Mouse (Mus musculus) macrophage (primary cell): ENCODE results near the gene Stt3a. TPM values are rescaled to one million over a fixed set of nuclear protein-coding genes. Genes with fewer than 3 reads are reported as not detected.

ENCODE experiments used
- H3K27ac ChIP-seq: fragments of 350-480 bp; formaldehyde crosslinking; 2 replicates; pipeline ENCODE4 v1.9.0; 2021
- H3K36me3 ChIP-seq: fragments of 350-480 bp; formaldehyde crosslinking; 2 replicates; pipeline ENCODE4 v1.9.0; 2021; ENCODE audit errors: inconsistent target
- H3K4me3 ChIP-seq: fragments of 350-480 bp; formaldehyde crosslinking; 2 replicates; pipeline ENCODE4 v1.9.0; 2021; ENCODE audit errors: inconsistent target
- H3K79me2 ChIP-seq: fragments of 350-480 bp; formaldehyde crosslinking; 2 replicates; pipeline ENCODE4 v1.9.0; 2021; ENCODE audit errors: inconsistent target
- WGBS: methylation state at CpG from one replicate; pipeline ENCODE4 v1.1.7; 2026; ENCODE audit warnings: inconsistent platforms; ENCODE audit not compliant: missing documents; 5-methylcytosine and 5-hydroxymethylcytosine counted together
- polyA plus RNA-seq: library from polyadenylated mRNA; stranded (reverse); fragments of 250-400 nt; gene quantifications from 3 replicates; pipeline ENCODE4 v1.2.4, GENCODE M21; 2018; ENCODE audit warnings: inconsistent platforms
- total RNA-seq, 78 experiments: library from RNA; depleted of rRNA; stranded (reverse); fragments of 250-400 nt; gene quantifications; 1 replicate in 9 of 78; 2 replicates in 24 of 78; 3 replicates in 43 of 78; 4 replicates in 2 of 78; pipeline ENCODE4 v1.2.4; 2018; ENCODE audit warnings: inconsistent platforms in 56 of 78

Gene Stt3a
- 100 to 1,000 TPM in 15 of 26 experiments, 10 to 100 TPM in 11; 52.0 to 145 (median 105) TPM for total RNA-seq (2018; cell fraction: chromatin; rRNA removed)
- total RNA-seq (2018; cell fraction: cytosol; rRNA removed), result 100 to 1,000 TPM; 101 to 206 (median 139) TPM
- 100 to 1,000 TPM in 23 of 26 experiments, 10 to 100 TPM in 3; 73.0 to 417 (median 170) TPM for total RNA-seq (2018; cell fraction: nucleus; rRNA removed)
- polyA plus RNA-seq, result 128 to 178 TPM (median 178 TPM) in 3 replicates

DNA sequence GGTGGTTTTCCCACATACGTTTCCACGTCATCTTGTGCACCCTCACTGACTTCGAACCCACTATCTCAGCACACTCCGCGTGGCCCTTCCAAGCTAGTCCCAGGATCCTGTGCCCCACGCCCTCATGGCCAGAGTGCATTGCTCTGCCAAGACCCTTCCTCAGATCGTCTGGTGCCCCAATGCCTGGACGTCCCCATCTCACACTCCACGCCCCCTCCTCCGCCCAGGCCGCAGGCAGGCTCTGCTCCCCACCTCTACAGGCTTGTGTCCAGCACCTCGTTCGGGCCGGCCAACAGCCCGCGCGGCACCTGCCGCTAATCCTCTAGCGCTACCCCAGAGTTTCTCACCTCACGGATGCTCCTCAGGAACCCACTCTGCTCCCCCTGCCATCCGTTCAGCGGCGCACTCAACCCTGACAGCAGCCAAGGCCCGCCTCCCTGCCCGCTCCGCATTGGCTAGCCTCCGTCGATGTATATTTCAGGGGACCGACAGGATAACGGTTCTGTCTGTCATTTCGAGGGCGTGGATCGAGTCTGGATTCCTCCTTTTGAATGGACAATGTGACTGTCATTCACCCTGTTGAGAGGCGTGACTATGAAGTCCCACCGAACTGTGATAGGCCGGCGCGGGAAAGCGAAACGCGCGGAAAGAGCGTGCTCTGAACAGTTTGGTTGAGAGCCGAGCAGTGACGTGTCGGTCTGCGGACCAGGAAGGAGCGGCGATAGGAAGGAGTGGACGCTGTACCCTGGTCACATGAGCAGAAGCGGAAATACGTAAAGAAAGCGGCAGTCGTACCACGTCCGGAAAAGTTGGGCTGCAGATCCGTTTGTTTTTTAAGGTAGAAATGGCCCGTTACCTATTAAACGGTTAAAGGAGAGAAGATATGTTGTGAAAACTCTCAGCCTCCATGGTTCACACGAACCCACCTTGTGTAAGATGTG, at the start of gene Stt3a:
Gene Stt3a (minus strand): TSS at position 477 of the 941 bp plus-strand sequence.
- peak within 1 kb of the TSS; percentile 96 for H3K4me3 ChIP-seq
- H3K27ac ChIP-seq, result peak within 1 kb of the TSS; percentile 87
- H3K79me2 ChIP-seq, result peaks cover 50% of the 10 kb centered on the region
- peaks cover 18% of the 10 kb centered on the region for H3K36me3 ChIP-seq
- WGBS, result under 1% methylated on average over 60 of the region's 60 CpGs

DNA sequence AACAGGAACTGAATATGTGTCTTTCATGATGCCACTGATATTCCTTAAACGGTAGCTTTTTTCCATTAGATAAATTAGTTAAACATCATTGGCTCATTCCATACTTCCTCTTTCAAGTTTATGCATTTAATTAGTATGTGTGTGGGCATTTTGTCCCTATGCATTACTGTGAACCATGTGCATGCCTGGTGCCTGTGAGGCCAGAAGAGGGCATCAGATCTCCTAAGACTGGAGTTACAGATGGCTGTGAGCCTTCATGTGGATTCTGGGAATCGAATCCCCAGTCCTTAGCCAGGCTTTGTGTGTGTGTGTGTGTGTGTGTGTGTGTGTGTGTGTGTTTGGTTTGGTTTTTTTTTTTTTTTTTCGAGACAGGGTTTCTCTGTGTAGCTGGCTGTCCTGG, 47.0 kb upstream of the Stt3a start:
- WGBS, result 70% methylated on average over 2 of the region's 3 CpGs
- no peak overlapping the region for H3K27ac ChIP-seq
- H3K36me3 ChIP-seq, result no peaks in the 10 kb centered on the region
- H3K4me3 ChIP-seq, result no peak overlapping the region
- H3K79me2 ChIP-seq, result no peaks in the 10 kb centered on the region

DNA sequence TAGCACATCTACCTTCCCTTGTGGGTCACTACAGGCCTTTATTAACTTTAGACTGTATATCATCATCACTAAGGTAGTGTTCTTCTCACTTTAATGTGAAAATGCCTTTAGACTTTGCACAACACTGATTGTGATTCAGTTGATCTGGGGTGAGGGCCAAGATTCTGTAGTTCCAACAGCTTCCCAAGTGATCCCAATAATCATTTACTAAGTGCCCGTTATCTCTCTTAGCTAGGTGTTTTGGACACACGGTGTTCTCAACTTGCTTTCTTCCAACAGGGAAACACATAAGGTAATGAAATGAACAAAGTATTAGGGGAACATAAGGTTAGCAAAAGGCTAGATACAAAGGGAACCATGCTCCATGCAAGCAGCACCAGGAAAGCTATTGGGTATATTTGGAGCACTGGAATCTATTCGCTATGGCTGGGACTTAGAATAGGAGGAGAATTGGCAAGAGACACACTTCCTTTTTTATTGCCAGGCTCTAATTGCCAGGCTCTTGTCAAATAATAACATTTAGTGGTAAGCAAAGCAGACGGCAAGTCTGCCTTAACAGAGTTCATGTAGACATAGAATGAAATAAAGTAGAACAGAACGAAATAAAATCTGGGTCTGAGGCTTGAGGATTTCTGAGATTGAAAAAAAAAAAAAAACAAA, 40.8 kb upstream of the Stt3a start:
- Histone ChIP-seq H3K27ac (no peak overlapping the region), H3K4me3 (no peak overlapping the region), H3K36me3 (no peaks in the 10 kb centered on the region), H3K79me2 (no peaks in the 10 kb centered on the region)
- WGBS, result 86% methylated on average over 5 of the region's 5 CpGs

DNA sequence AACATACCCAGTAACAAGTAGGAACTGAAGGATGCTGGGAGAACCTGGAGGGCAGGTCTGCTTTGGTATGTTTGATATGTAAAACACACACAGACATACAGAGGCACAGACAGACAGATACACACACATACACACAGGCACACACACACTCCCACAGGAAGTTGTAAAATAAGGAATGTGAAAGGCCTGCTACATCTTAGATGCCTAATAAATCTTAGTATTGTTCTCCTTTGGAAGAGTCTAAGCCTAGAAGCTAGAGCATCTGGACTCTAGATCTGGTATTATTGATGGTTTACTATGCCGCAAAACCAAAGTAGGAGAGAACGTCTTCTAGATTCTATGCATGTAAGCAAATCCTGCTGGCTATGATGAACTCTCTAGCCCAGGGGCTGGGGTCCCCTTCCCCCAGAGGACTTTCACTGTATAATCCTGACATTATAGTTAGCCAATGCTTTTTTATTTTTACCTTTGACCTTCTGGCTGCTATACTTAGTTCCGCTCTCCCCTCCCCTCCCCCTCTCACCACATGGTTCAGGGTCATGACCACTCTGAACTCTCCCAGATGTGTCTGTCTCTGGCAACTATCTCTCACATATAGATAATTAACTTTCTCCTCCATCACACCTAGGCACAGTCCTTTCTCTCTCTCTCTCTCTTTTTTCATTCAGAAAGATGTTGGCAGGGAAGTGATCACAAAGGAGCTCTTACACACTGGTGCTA, 37.9 kb upstream of the Stt3a start:
- H3K4me3 ChIP-seq, result no peak overlapping the region

DNA sequence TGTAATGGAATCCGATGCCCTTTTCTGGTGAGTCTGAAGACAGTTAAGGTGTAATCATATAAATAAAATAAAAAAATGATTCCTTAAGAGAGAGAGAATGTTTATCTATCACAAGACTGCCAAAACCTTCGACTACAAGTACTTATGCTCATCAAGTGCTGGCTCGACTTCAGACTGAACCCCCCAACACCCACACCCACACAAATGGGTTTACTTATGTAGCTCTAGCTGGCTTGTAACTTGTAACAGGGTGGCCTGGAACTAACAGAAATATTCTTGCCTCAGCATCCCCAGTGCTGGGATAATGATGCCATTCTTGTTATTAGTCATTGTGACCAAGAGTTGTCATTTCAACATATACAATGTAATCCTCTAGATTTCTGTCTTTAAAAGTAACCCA, 36.4 kb upstream of the Stt3a start:
- Histone ChIP-seq H3K4me3 (no peak overlapping the region), H3K27ac (no peak overlapping the region), H3K79me2 (no peaks in the 10 kb centered on the region), H3K36me3 (no peaks in the 10 kb centered on the region)
- WGBS, result 85% methylated on average over 3 of the region's 3 CpGs

More for the DNA sequence above, 37.9 kb upstream of the Stt3a start:
- Histone ChIP-seq H3K36me3 (no peaks in the 10 kb centered on the region), H3K79me2 (no peaks in the 10 kb centered on the region), H3K27ac (no peak overlapping the region)
- 95% methylated on average over 3 of the region's 3 CpGs for WGBS

DNA sequence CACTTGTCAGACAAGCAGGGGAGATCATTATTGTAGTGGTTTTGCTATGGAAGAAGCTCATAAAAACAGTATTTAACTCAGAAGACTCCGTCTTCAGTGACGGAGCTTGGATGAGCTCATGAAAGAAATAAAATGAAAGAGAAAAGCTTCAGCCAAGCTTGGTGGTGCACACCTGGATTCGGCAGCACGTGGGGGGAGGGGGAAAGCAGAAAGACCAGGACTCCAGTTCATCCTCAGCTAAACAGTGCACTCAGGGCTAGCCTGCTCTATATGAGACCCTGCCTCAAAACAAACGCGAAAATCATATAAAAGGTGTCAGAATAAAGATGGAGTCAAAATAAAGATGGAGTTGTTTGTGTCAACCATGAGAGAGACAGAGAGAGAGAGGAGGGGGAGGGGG, 35.9 kb upstream of the Stt3a start:
- no peak overlapping the region for H3K27ac ChIP-seq
- H3K79me2 ChIP-seq, result no peaks in the 10 kb centered on the region
- no peak overlapping the region for H3K4me3 ChIP-seq
- no peaks in the 10 kb centered on the region for H3K36me3 ChIP-seq
- 84% methylated on average over 6 of the region's 6 CpGs for WGBS

DNA sequence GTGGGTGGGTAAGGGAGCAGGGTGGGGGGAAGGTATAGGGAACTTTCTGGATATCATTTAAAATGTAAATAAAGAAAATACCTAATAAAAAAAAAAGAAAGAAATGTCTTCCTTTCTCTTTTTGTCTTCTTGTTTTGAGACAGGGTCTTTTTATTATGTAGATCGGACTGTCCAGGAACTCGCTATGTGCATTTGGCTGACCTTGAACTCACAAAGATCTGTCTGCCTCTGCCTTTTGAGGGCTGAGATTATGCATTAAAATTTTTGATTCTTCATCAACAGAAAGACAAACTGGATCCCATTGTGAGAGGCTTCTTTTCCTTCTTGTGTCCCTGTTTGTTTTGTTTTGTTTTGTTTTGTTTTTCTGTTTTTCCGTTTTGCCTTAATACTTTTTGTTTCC, 35.5 kb upstream of the Stt3a start:
- no peaks in the 10 kb centered on the region for H3K36me3 ChIP-seq
- H3K4me3 ChIP-seq, result no peak overlapping the region
- H3K27ac ChIP-seq, result no peak overlapping the region
- H3K79me2 ChIP-seq, result no peaks in the 10 kb centered on the region
- 91% methylated on average over 3 of the region's 3 CpGs for WGBS

DNA sequence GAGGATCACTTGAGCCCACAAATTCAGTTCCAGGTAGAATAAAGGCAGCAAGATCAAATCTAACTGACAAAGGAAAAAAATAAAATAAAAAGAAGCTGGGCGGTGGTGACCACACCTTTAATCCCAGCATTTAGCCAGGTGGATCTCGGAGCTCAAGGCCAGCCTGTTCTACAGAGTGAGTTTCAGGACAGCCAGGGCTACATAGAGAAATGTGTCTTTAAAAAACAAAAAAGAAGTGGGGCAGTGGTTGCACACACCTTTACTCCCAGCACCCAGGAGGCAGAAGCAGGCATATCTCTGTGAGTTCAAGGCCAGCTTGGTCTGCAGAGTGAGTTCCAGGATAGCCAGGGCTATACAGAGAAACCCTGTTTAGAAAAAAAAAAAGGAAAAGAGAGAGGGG, 34.5 kb upstream of the Stt3a start:
- WGBS, result 92% methylated on average over 2 of the region's 2 CpGs
- H3K27ac ChIP-seq, result no peak overlapping the region
- H3K4me3 ChIP-seq, result no peak overlapping the region
- no peaks in the 10 kb centered on the region for H3K36me3 ChIP-seq
- H3K79me2 ChIP-seq, result no peaks in the 10 kb centered on the region

DNA sequence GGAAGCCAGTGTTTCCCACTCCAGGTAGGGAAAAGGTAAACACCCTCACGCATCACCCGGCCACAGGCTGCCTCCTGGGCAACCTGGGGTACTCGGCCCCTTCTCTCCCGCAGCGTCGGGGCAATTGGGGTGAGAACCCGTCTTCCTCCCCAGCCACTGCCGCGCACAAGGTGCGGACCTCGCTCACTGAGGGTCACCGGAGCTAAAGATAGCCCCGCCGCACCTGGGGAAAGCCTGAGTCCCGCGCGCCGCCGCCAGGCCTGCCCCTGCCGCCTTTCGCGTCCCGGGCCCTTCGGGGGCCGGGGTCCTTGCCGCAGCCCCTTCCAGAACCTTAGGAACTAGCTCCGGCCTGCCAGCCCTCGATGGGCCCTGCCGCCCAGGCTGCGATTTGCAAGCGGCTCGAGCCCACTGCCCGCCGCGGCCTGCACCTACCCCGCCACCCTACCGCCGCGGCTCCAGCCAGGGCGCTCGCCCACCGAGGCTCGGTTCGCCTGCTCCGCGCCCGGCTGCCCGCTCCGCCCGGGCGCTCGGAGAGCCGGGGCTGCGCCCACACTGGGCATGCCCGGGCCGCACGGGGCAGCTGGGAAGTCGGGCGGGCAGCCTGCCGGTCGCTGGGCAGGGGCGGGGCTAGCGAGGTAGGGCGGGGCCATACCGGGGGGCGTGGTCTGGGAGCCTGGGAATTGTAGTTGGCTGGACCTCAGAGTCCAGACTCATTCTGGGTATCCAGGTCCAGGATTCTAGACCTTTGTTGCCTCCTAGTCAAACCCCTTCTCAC, 29.5 kb upstream of the Stt3a start, which contains the start of gene Ei24:
Gene Ei24 (minus strand): TSS at position 613 of the 775 bp plus-strand sequence.
- peak within 1 kb of the TSS; percentile 77 for H3K4me3 ChIP-seq
- under 1% methylated on average over 63 of the region's 66 CpGs for WGBS
- H3K36me3 ChIP-seq, result peaks cover 5% of the 10 kb centered on the region; the same call in 1 of the 2 replicates
- peaks cover 35% of the 10 kb centered on the region for H3K79me2 ChIP-seq
- H3K27ac ChIP-seq, result no peak within 1 kb of the TSS

DNA sequence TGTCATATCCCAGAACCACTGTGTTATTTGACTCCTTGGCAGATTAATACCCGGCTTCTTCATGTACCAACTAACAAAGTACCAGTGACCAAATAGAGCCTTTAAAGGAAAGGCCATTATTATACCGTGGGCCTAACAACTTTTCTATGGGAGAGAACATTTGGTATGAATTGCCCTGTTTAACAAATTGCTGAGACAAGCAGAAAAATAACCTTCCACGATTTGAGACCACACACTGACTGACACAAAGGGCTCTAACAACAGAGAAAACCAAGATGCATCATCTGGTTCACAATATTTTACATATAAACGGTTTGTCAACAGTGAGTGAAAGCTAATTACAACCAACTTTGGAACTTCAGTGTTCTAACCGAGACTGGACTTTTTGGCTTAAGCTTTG, 28.7 kb upstream of the Stt3a start:
- Histone ChIP-seq H3K4me3 (peak overlapping the region; percentile 77), H3K36me3 (peaks cover 13% of the 10 kb centered on the region; the same call in 1 of the 2 replicates), H3K27ac (no peak overlapping the region), H3K79me2 (peaks cover 35% of the 10 kb centered on the region)
- WGBS, result 24% methylated on average over 5 of the region's 5 CpGs

DNA sequence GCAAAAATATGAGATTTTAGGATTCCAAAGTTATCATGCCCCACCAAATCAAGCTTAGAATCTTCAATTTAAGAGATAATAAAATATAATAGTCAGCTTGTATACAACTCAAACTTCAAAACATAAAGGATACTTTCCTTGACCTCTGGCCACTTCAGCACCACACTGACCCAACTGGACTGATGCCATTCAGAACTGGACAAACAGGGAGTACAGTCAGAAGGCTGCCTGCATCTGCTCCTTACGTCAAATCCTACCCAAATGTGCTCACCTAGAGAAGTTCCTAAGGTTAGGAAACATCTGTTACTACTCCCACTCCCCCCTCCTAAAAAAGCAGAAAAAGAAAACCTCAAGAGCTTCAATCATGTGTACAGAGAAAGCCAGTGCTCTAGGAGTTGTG, 28.1 kb upstream of the Stt3a start:
- Histone ChIP-seq H3K36me3 (peaks cover 16% of the 10 kb centered on the region; the same call in 1 of the 2 replicates), H3K4me3 (no peak overlapping the region), H3K27ac (no peak overlapping the region), H3K79me2 (peaks cover 35% of the 10 kb centered on the region)
- 89% methylated on average over 1 of the region's 1 CpGs for WGBS

DNA sequence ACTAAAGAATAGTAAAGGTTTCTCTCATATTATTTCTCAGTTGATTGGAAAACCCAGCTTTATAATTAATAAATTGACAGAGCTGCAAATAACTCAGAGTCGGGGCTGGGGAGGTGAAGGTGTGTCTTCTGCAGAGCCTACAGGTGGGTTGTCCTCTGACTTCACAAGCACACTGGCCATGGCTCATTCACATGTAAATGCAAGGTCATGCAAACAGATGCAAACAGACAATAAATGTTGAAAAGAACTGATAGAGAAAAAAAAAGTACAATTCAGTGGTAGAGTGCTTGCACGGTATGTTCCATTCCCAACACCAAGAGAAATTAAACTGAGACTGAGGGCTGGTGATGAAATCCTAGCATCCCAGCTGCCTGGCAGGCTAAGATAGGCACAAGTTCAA, 27.0 kb upstream of the Stt3a start:
- 94% methylated on average over 2 of the region's 2 CpGs for WGBS
- H3K4me3 ChIP-seq, result no peak overlapping the region
- H3K36me3 ChIP-seq, result peaks cover 27% of the 10 kb centered on the region
- H3K79me2 ChIP-seq, result peaks cover 35% of the 10 kb centered on the region
- H3K27ac ChIP-seq, result no peak overlapping the region

DNA sequence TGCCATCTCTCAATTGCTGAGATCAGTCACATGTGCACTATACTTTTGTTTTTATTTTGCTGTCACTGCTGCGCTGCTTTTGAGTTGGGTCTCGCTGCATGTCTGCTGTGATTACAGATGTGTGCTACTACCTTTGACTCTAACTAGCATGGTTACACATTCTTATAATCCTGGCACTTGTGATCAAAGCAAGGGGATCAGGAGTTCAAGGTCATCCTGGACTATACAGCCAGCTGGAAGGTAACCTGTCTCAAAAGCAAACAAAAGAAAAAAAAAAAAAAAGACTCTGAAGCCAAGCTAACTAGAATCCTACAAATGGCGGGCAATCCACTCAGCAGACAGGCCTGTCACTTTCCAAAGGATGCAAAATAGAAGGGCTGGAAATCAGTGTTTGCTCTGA, 24.7 kb upstream of the Stt3a start:
- peaks cover 47% of the 10 kb centered on the region for H3K36me3 ChIP-seq

More for the DNA sequence above, 24.7 kb upstream of the Stt3a start:
- WGBS, result 93% methylated on average over 3 of the region's 3 CpGs
- no peak overlapping the region for H3K4me3 ChIP-seq
- no peak overlapping the region for H3K27ac ChIP-seq
- peaks cover 35% of the 10 kb centered on the region for H3K79me2 ChIP-seq
